Mouse (Mus musculus): ENCODE data around the gene Rrp7a.

DNA sequence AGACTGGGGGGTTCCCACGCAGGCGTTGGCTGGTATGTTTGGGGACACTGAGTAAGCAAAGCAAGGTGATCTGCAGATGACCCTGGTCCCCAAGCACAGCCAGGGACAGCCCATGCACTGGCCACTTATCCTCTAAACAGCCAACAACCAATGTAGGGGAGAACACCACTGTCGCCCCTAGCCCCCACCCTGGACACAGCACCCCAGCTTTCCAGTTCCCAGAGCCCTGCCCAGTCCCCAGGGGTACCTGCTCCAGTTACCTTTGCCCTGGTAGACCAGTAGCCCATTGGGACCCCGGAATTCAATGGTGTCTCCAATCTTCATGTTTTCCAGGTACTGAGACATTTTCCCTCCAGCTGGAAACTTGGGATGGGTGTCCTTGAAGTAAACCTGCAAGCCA is 38.0 kb upstream of the Rrp7a start:
- TF ChIP-seq CTCF (IDR thresholded peaks at IDR 0.05; ENCODE audit: control insufficient read depth, insufficient read depth, insufficient replicate concordance, low read depth, low read length) (no peak), POLR2A (IDR thresholded peaks at IDR 0.05; ENCODE audit: control insufficient read depth, low read depth, low read length) (no peak)
